Mouse (Mus musculus) myocyte (in vitro differentiated cells): ENCODE data around the gene Vps54. TPM values are rescaled to one million over a fixed set of nuclear protein-coding genes. Genes with fewer than 3 reads are reported as not detected.
"Not testable (repeated sequence)": the region's sequence is repeated elsewhere in the genome, so short reads cannot be mapped to it uniquely, and the experiment has no call there.

Source experiments
- H3K27me3 ChIP-seq: one replicate; pipeline ENCODE4 v1.6.1; 2011; ENCODE audit not compliant: control insufficient read depth, insufficient read depth, insufficient read length
- H3K36me3 ChIP-seq: one replicate; pipeline ENCODE4 v1.6.1; 2011; ENCODE audit not compliant: control insufficient read depth, insufficient read depth
- H3K4me2 ChIP-seq: one replicate; pipeline ENCODE4 v1.6.1; 2011; ENCODE audit warnings: low read depth, control low read depth
- H3K4me3 ChIP-seq: one replicate; pipeline ENCODE4 v1.5.1; 2011; ENCODE audit warnings: mild to moderate bottlenecking, control low read depth, moderate library complexity
- H3K79me2 ChIP-seq: one replicate; pipeline ENCODE4 v1.6.1; 2011; ENCODE audit not compliant: control insufficient read depth, insufficient read depth
- H3ac ChIP-seq: one replicate; pipeline ENCODE4 v1.6.1; 2011; ENCODE audit not compliant: control insufficient read depth, insufficient read length
- CEBPB ChIP-seq: IDR thresholded peaks from 2 replicates; pipeline ENCODE4 v1.6.1; 2011; ENCODE audit warnings: mild to moderate bottlenecking, moderate library complexity; ENCODE audit not compliant: poor library complexity, insufficient read depth, severe bottlenecking
- E2F4 ChIP-seq: IDR thresholded peaks from one replicate; pipeline ENCODE4 v1.6.1; 2011; ENCODE audit warnings: mild to moderate bottlenecking, control low read depth, moderate library complexity; ENCODE audit not compliant: insufficient read depth
- MAX ChIP-seq: IDR thresholded peaks from one replicate; pipeline ENCODE4 v1.6.1; 2011; ENCODE audit warnings: low read depth, mild to moderate bottlenecking, control low read depth
- MYOD1 ChIP-seq, 3 experiments: IDR thresholded peaks; one replicate each; pipeline ENCODE4 v1.6.1; 2011; ENCODE audit warnings: control low read depth in 2 of 3, low read depth in 2 of 3, mild to moderate bottlenecking in 2 of 3, moderate library complexity in 1 of 3; ENCODE audit not compliant: insufficient read length in 2 of 3, control insufficient read depth in 1 of 3
- MYOG ChIP-seq, 3 experiments: IDR thresholded peaks; one replicate each; pipeline ENCODE4 v1.6.1; 2011; ENCODE audit warnings: control low read depth in 2 of 3, low read depth in 2 of 3, mild to moderate bottlenecking in 2 of 3; ENCODE audit not compliant: insufficient read length in 2 of 3, control insufficient read depth in 1 of 3, insufficient read depth in 1 of 3
- POLR2A ChIP-seq: IDR thresholded peaks from one replicate; pipeline ENCODE4 v1.6.1; 2011; ENCODE audit warnings: low read depth, mild to moderate bottlenecking, control low read depth, moderate library complexity; ENCODE audit not compliant: insufficient read length
- POLR2AphosphoS2 ChIP-seq: IDR thresholded peaks from one replicate; pipeline ENCODE4 v1.6.1; 2011; ENCODE audit warnings: low read depth, control low read depth; ENCODE audit not compliant: insufficient read length
- REST ChIP-seq: IDR thresholded peaks from one replicate; pipeline ENCODE4 v1.6.1; 2011; ENCODE audit warnings: mild to moderate bottlenecking, control low read depth, moderate library complexity; ENCODE audit not compliant: insufficient read depth, insufficient read length
- SRF ChIP-seq: IDR thresholded peaks from one replicate; pipeline ENCODE4 v1.6.1; 2011; ENCODE audit warnings: low read depth; ENCODE audit not compliant: control insufficient read depth, insufficient read length
- TCF12 ChIP-seq: IDR thresholded peaks from one replicate; pipeline ENCODE4 v1.6.1; 2011; ENCODE audit warnings: mild to moderate bottlenecking, control low read depth; ENCODE audit not compliant: poor library complexity, insufficient read depth, severe bottlenecking
- TCF3 ChIP-seq: IDR thresholded peaks from one replicate; pipeline ENCODE4 v1.6.1; 2011; ENCODE audit warnings: low read depth, control low read depth; ENCODE audit not compliant: insufficient read length
- USF1 ChIP-seq: IDR thresholded peaks from one replicate; pipeline ENCODE4 v1.6.1; 2011; ENCODE audit warnings: low read depth, mild to moderate bottlenecking, control low read depth, moderate library complexity
- polyA plus RNA-seq: library from polyadenylated mRNA; unstranded; fragments of >200 nt; fragmentation: generic; extraction: Trizol; gene quantifications from one replicate; pipeline ENCODE4 v1.2.1, GENCODE M21; 2012; ENCODE audit warnings: missing spikeins

Vps54 gene
- polyA plus RNA-seq, 1 experiment = 4.1 TPM

DNA sequence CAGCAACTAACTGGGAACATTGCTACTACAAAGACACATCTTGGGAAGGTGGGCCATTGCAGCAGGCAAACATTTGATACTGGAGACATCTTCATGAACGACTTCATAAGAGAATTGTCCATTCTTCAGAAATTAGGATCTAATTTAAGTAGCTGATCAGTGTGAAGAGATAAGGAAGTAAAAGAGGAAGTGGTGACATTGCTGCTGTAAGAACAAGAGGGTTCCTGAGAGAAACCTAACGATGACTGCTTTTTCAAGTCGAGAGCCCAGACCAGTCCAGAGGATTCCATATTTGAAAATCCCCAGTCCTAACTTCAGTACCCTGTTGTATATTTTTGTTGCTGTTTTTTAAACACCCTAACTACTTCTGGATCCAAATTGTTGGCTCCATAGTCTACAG is 26.3 kb downstream of the Vps54 start:
- Histone ChIP-seq H3K36me3 (peaks cover 5% of the 10 kb centered on the region), H3K79me2 (peaks cover 3% of the 10 kb centered on the region), H3K27me3 (no peaks in the 10 kb centered on the region), H3K4me2 (no peak overlapping the region), H3K4me3 (no peak overlapping the region), H3ac (no peak overlapping the region)
- no peak for TF ChIP-seq E2F4
- no peak for TF ChIP-seq POLR2AphosphoS2
- TF ChIP-seq MYOD1 (IDR thresholded peaks at IDR 0.05; ENCODE audit: control insufficient read depth in 1 of 3, insufficient read length in 2 of 3, low read depth in 2 of 3) = no peak
- TF ChIP-seq TCF12 = no peak
- no peak for TF ChIP-seq CEBPB
- TF ChIP-seq TCF3 = no peak
- TF ChIP-seq REST = no peak
- TF ChIP-seq POLR2A = no peak
- no peak for TF ChIP-seq MYOG (IDR thresholded peaks at IDR 0.05; ENCODE audit: control insufficient read depth in 1 of 3, insufficient read depth in 1 of 3, insufficient read length in 2 of 3, low read depth in 2 of 3)
- no peak for TF ChIP-seq USF1
- TF ChIP-seq MAX = no peak
- no peak for TF ChIP-seq SRF

DNA sequence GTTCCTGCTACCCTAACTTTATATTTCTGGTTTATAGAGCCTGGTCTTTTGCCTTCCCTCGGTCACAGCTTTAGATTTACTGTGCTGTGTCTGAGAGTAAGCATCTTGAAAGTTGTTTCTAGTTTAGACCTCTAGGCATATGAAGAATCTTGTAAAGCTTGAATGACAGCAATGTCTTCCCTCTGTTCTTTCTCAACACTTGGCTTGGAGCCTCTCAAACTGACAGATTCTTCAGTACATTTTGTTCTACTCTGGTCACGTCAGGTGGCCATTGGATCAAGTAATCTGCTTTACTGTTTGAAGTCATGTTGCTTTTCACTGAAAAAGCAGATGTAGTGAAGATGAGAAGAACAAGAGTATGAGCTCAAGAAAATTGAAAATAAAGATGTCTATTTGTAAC is 37.1 kb downstream of the Vps54 start:
- TF ChIP-seq POLR2AphosphoS2 (no peak), CEBPB (no peak), MYOD1 (IDR thresholded peaks at IDR 0.05; ENCODE audit: control insufficient read depth in 1 of 3, insufficient read length in 2 of 3, low read depth in 2 of 3) (no peak), MAX (no peak), E2F4 (no peak), MYOG (IDR thresholded peaks at IDR 0.05; ENCODE audit: control insufficient read depth in 1 of 3, insufficient read depth in 1 of 3, insufficient read length in 2 of 3, low read depth in 2 of 3) (no peak), TCF3 (no peak), TCF12 (no peak), SRF (no peak)
- no peaks in the 10 kb centered on the region for H3K79me2 ChIP-seq
- no peak overlapping the region for H3K4me2 ChIP-seq
- no peak overlapping the region for H3ac ChIP-seq
- H3K4me3 ChIP-seq = no peak overlapping the region
- H3K27me3 ChIP-seq = no peaks in the 10 kb centered on the region
- H3K36me3 ChIP-seq = peaks cover 27% of the 10 kb centered on the region

DNA sequence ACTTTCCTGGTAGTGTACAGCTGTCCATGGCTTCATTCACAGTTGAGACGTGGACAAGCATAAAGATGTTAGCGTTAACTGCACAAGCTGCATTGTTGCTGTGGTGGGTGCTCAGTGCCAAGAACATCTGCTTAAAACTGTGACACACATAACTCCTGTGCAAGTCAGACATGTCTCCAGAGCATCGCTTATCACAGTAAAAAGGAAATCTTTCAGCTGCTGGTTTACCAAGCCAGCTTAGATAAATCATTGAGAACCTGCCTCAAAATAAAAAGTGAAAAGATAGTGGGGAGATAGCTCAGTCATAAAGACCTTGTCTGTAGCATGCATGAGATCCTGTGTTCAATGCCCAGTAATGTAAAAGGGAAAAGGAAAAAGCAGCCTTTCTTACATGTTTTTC is 47.3 kb downstream of the Vps54 start:
- Histone ChIP-seq H3K4me3 (no peak overlapping the region), H3ac (no peak overlapping the region), H3K79me2 (no peaks in the 10 kb centered on the region), H3K36me3 (no peaks in the 10 kb centered on the region), H3K4me2 (no peak overlapping the region), H3K27me3 (no peaks in the 10 kb centered on the region)
- TF ChIP-seq POLR2A = no peak
- TF ChIP-seq TCF12 = no peak
- no peak for TF ChIP-seq REST
- TF ChIP-seq USF1 = no peak
- TF ChIP-seq MYOG (IDR thresholded peaks at IDR 0.05; ENCODE audit: control insufficient read depth in 1 of 3, insufficient read depth in 1 of 3, insufficient read length in 2 of 3, low read depth in 2 of 3) = no peak

DNA sequence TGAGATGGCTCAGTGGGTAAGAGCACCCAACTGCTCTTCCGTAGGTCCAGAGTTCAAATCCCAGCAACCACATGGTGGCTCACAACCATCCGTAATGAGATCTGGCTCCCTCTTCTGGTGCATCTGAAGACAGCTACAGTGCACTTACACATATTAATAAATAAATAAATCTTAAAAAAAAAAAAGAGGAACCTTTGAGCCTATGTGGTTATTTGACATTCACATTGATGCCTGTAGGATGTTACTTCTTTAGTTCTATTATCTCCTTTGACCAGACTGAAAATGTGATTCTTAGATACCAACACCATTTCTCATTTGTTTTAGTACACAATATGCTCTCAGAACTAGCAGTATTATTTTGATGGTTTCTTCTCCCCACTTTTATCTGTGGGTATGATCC is 49.1 kb downstream of the Vps54 start:
- H3K27me3 ChIP-seq, H3K4me2 ChIP-seq, H3K4me3 ChIP-seq, H3K36me3 ChIP-seq, H3K79me2 ChIP-seq, H3ac ChIP-seq: not testable (repeated sequence)

DNA sequence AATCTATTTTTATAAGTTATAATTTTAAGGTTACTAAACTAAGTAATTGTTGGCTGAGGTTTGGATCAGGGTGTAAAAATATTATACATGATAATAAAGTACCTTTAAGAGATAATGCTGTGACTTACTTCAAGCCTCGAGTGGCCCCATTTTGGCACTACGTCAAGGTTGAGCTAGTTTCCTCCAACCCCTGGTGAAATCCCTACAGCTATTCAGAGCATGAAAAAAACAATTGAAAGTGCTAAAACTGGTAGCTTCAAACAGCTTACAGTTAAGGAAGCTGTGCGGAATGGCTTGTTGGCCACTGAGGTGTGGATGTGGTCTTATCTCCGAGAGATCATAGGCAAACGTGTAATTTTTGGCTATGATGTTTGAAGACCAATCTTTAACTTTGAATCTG is 56.4 kb downstream of the Vps54 start:
- no peak overlapping the region for H3K4me2 ChIP-seq
- H3K4me3 ChIP-seq = no peak overlapping the region
- H3ac ChIP-seq = no peak overlapping the region
- H3K79me2 ChIP-seq = no peaks in the 10 kb centered on the region
- H3K27me3 ChIP-seq = no peaks in the 10 kb centered on the region
- TF ChIP-seq TCF12 = no peak
- TF ChIP-seq USF1 = no peak
- no peak for TF ChIP-seq MYOG (IDR thresholded peaks at IDR 0.05; ENCODE audit: control insufficient read depth in 1 of 3, insufficient read depth in 1 of 3, insufficient read length in 2 of 3, low read depth in 2 of 3)
- no peak for TF ChIP-seq TCF3
- TF ChIP-seq CEBPB = no peak
- no peak for TF ChIP-seq E2F4
- TF ChIP-seq POLR2A = no peak
- peaks cover 9% of the 10 kb centered on the region for H3K36me3 ChIP-seq

DNA sequence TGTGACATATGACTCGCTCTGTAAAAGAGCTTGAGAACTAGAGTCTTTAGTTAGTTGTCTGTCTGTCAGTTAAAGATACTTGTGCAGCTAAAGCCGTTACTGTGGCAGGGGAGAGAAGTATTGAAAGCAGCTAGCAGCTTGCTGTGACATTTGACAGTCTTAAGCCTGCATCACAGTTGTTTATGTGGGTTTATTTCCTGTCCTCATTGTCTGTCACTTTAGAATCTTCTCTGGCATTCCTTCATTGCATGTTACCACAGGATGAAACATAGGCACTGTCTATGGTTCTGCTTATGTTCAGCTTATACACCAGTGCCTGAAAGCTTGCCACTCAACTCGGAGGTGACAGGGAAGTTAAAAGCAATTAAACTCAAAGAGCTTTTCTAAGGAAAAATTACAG is 64.5 kb downstream of the Vps54 start:
- TF ChIP-seq POLR2AphosphoS2 (no peak), MAX (no peak), REST (no peak), MYOG (IDR thresholded peaks at IDR 0.05; ENCODE audit: control insufficient read depth in 1 of 3, insufficient read depth in 1 of 3, insufficient read length in 2 of 3, low read depth in 2 of 3) (no peak), E2F4 (no peak), TCF12 (no peak), USF1 (no peak), MYOD1 (IDR thresholded peaks at IDR 0.05; ENCODE audit: control insufficient read depth in 1 of 3, insufficient read length in 2 of 3, low read depth in 2 of 3) (no peak), TCF3 (no peak), POLR2A (no peak), SRF (no peak), CEBPB (no peak)
- Histone ChIP-seq H3K27me3 (no peaks in the 10 kb centered on the region), H3K36me3 (peaks cover 24% of the 10 kb centered on the region), H3K4me2 (no peak overlapping the region), H3K79me2 (no peaks in the 10 kb centered on the region), H3K4me3 (no peak overlapping the region), H3ac (no peak overlapping the region)
